Mouse (Mus musculus) megakaryocyte, embryonic 14.5 days (primary cell): ENCODE results near the gene AC140267.1.

Source experiments
- FLI1 ChIP-seq: IDR thresholded peaks from 2 replicates; pipeline ENCODE4 v1.6.1; 2012; ENCODE audit warnings: low read length, inconsistent platforms, mixed read lengths
- GATA1 ChIP-seq: IDR thresholded peaks from 3 replicates; pipeline ENCODE4 v1.6.1; 2012; ENCODE audit warnings: mixed read lengths, low read length, inconsistent platforms, borderline replicate concordance

- TF ChIP-seq GATA1 (no peak), FLI1 (no peak)
Measured at GRCm38 (mm10) chr15:80232331-80232730, 3.3 kb upstream of the AC140267.1 start.
